8 mouse cellular contexts compared by ENCODE assay signal in the genomic region with DNA sequence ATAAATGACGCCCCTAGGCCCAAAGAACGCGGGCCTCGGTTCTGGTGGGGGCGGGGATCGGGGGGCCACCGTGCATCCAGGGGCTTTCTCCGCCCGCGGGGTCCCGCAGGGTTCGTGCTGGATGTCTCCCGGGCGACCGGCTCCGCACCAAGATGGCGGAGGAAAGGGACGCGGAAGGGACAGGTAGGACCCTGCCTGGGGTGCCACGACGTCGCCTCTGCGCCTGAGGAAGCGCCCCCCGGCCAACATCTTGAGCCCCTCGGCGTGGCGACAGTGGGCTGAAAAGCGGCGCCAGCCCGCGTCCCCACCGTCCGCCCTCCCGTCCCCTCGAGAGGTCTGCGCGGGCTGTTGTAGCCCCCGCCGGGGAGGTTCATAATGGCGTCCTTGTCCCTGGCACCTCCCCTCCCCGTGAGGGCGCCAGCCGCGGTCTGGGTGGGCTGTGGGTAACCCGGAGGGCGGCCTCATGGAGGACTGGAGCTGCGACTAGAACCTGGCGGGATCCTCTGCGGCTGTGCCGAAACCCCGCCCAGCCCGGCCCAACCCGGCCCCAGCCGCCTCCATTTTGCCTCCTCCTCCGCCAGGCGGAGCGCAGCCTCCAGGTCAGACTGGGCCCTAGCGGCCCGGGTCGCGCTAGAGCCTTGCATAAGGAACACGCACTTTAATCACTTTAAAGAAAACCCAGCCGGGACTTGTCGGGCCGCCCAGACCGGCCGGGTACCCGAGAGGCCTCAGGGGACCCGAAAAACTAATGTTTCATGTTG. TPM values are rescaled to one million over a fixed set of nuclear protein-coding genes. Genes with fewer than 3 reads are reported as not detected.
DNase-seq lines count a peak whose midpoint lies in the region; ATAC-seq and TF ChIP-seq lines count a peak whose summit lies in the region.

A gene (plus strand): TSS at position 135 of the 761 bp plus-strand sequence.

- DNase-seq in WW6 (ENCODE audit: low read depth, low spot score) = peak; percentile 71
- DNase-seq in cerebellum, postnatal 4 days (ENCODE audit: low spot score in 2 of 2) = peak; percentile 72 to 88
- DNase-seq in gastrocnemius, adult 18-20 months (ENCODE audit: low spot score) = peak; percentile 90
- peak; percentile 94 for DNase-seq in hindbrain, postnatal 0 days (ENCODE audit: low spot score)
- peak; percentile 83 to 84 for DNase-seq in left cerebral cortex, adult 2 months (ENCODE audit: extremely low spot score in 1 of 2, low spot score in 2 of 2)
- peak; percentile 79 to 86 for DNase-seq in right cerebral cortex, adult 2 months (ENCODE audit: low spot score in 2 of 2)
- DNase-seq in urinary bladder, postnatal 14 days (ENCODE audit: low spot score) = peak; percentile 92

- H3K36me3 ChIP-seq in hindbrain, postnatal 0 days (ENCODE audit: insufficient read depth, low read length) = no peaks in the 10 kb centered on the region

- peak; percentile 69 for TF ChIP-seq CTCF in hindbrain, postnatal 0 days (IDR thresholded peaks at IDR 0.05; ENCODE audit: low read depth)
- TF ChIP-seq CTCF in left cerebral cortex, adult 2 months (IDR thresholded peaks at IDR 0.05) = peak; percentile 60

- H3K27me3 ChIP-seq in hindbrain, postnatal 0 days (ENCODE audit: insufficient read depth, low read length) = no peaks in the 10 kb centered on the region

- WGBS in hindbrain, postnatal 0 days = 2% methylated on average over 62 of the region's 70 CpGs

- H3K4me1 ChIP-seq in hindbrain, postnatal 0 days (ENCODE audit: insufficient read depth, low read length) = no peaks in the 10 kb centered on the region

- peak within 1 kb of the TSS; percentile 97 for H3K9ac ChIP-seq in hindbrain, postnatal 0 days (replicated peaks; ENCODE audit: low read length)

- peak within 1 kb of the TSS; percentile 73 for H3K4me2 ChIP-seq in hindbrain, postnatal 0 days (ENCODE audit: low read depth, low read length)

- peak; percentile 97 for ATAC-seq in hindbrain, postnatal 0 days
- peak; percentile 83 for ATAC-seq in megakaryocyte, adult 5-6 weeks (ENCODE audit: poor library complexity, severe bottlenecking)

- H3K9me3 ChIP-seq in hindbrain, postnatal 0 days (ENCODE audit: low read length) = no peaks in the 10 kb centered on the region

- peak within 1 kb of the TSS; percentile 100 for H3K27ac ChIP-seq in hindbrain, postnatal 0 days
- H3K27ac ChIP-seq in left cerebral cortex, adult 2 months = peak within 1 kb of the TSS; percentile 100

- intact Hi-C loops in left cerebral cortex, adult 2 months (cut with DNase I) = loop anchor here (1.0 to 2.0 kb wide), 4 partner anchors 37 to 88 kb away; a partner anchor contains a TSS

- peak within 1 kb of the TSS; percentile 64 for H3K4me3 ChIP-seq in hindbrain, postnatal 0 days (ENCODE audit: low read length)
- peak within 1 kb of the TSS; percentile 100 for H3K4me3 ChIP-seq in left cerebral cortex, adult 2 months

RNA-seq across cellular contexts. Expression of the gene that starts here (rescaled TPM):
- 10 to 100 TPM; 12.5 to 14.0 TPM for total RNA-seq in gastrocnemius, adult 18-20 months (2021)
- 2.5 and 2.9 TPM in 2 replicates for total RNA-seq in hindbrain, postnatal 0 days (2014; rRNA removed)
- polyA plus RNA-seq in hindbrain, postnatal 0 days (2015; fragmentation: Nextera tagmentation; extraction: Ambion mirVana) = 12.7 and 14.0 TPM in 2 replicates
- 10 to 100 TPM in 1 of 2 experiments, 1 to 10 TPM in 1; 8.9 to 10.8 TPM for total RNA-seq in left cerebral cortex, adult 2 months (2021)
- 0.80 and 1.2 TPM in 2 replicates for total RNA-seq in megakaryocyte, adult 5-6 weeks (2015)
- total RNA-seq in megakaryocyte, adult 5-6 weeks (2017) = 2.0 and 2.8 TPM in 2 replicates

Comparison
In these comparisons a context has a peak if more than half of its experiments do, and no peak if none do; other contexts are left out.
1. Peak in every context shown above with its lines: DNase-seq, ATAC-seq, H3K4me3 ChIP-seq and H3K27ac ChIP-seq.